Mouse (Mus musculus) E14TG2a.4 (cell line): Measurements from ENCODE around the gene Atp1a2.

Experiments
- CTCF ChIP-seq: conservative IDR thresholded peaks from 2 replicates; pipeline ENCODE4 v1.5.1; 2014; ENCODE audit warnings: low read length
- NANOG ChIP-seq: IDR thresholded peaks from 2 replicates; pipeline ENCODE4 v1.6.1; 2014; ENCODE audit warnings: borderline replicate concordance, low read length, mixed read lengths
- POU5F1 ChIP-seq: IDR thresholded peaks from 2 replicates; pipeline ENCODE4 v1.6.1; 2014; ENCODE audit warnings: low read length, borderline replicate concordance

DNA sequence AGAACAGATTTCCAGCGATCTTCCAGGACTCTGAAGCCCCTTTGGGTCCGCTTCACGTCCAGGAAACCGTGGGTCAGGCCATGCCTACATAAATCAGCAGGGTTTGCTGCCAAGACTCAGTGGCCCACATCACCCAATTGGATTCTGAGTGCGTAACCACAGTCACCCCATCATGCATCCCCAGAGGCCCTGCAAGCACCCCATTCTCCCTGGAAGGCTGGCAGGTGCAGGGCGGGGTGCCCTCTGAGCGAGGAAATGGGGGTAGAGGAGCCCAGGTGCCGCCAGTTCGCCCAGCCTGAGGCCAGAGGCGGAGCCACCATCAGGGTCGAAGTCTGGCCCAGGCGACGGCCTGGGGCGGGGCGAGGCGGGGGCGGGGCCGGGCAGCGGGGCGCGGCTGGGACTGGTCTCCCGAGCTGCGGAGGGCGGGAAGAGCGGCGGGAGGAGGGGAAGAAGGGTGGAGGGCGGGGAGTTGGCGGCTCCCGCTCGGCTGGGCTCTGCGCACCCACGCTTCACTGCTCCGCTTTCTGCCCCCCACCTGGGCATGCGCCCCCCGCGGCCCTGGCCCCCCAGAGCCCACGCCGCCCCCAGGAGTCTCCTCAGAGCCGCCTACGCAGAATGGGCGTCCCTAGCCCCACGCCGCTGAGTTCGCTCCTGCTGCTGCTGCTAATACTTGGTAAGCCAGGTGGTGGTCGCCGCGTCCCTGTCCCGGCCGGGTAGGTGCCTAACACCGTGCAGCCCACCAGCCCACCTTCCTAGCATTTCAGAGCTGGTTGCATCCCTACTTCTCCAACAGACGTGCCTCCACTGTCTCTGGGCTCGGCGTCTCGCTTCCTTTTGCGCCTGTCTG, 14.3 kb upstream of the Atp1a2 start:
- TF ChIP-seq CTCF (no peak), NANOG (no peak), POU5F1 (no peak)
